Mouse (Mus musculus): ENCODE measurements around the gene Pygb.
A peak's percentile ranks its signal among the peaks of the same experiment; 100 is the strongest.

GRCm38 (mm10) chr2:150786251-150787180 is at the start of gene Pygb:
- TF ChIP-seq RAD21 (IDR thresholded peaks at IDR 0.05; ENCODE audit: low read depth, low read length) (no peak), MYC (IDR thresholded peaks at IDR 0.05; ENCODE audit: low read depth, low read length) (0 out of 2 replicates have a peak, but pooled peaks have one; percentile 23), ZC3H11A (IDR thresholded peaks at IDR 0.05; ENCODE audit: low read depth, low read length) (no peak), CTCF (conservative IDR thresholded peaks at IDR 0.05 in 1 of 2, IDR thresholded peaks at IDR 0.05 in 1 of 2; ENCODE audit: low read depth in 2 of 2, low read length in 2 of 2) (no peak), EP300 (IDR thresholded peaks at IDR 0.05; ENCODE audit: low read length) (no peak), MEF2A (IDR thresholded peaks at IDR 0.05; ENCODE audit: borderline replicate concordance, low read depth, low read length) (no peak), USF1 (IDR thresholded peaks at IDR 0.05; ENCODE audit: low read depth, low read length) (no peak)
